Mouse (Mus musculus) thymus, adult 2 months (tissue): ENCODE data around the gene Fsip1.

Experiments
- CTCF ChIP-seq: fragments of 200-500 bp; IDR thresholded peaks from 2 replicates; pipeline ENCODE4 v1.5.1; 2012; ENCODE audit warnings: mild to moderate bottlenecking, control low read depth, low read length, moderate library complexity, borderline replicate concordance; ENCODE audit not compliant: control insufficient read depth, poor library complexity, insufficient read depth; ENCODE audit errors: extremely low read depth
- POLR2A ChIP-seq: fragments of 200-500 bp; IDR thresholded peaks from 2 replicates; pipeline ENCODE4 v1.6.1; 2012; ENCODE audit warnings: mild to moderate bottlenecking, low read length, control low read depth, moderate library complexity; ENCODE audit not compliant: control insufficient read depth, poor library complexity, insufficient read depth; ENCODE audit errors: extremely low read depth

- TF ChIP-seq CTCF = no peak
- TF ChIP-seq POLR2A = no peak
Measured at GRCm38 (mm10) chr2:118182136-118182535, 74.6 kb downstream of the Fsip1 start.
